Mouse (Mus musculus) myocyte (in vitro differentiated cells): ENCODE measurements around the gene Hsf2. TPM values are rescaled to one million over a fixed set of nuclear protein-coding genes. Genes with fewer than 3 reads are reported as not detected.
"Not testable (repeated sequence)": the region's sequence is repeated elsewhere in the genome, so short reads cannot be mapped to it uniquely, and the experiment has no call there.

Experiments used
- H3K27me3 ChIP-seq: one replicate; pipeline ENCODE4 v1.6.1; 2011; ENCODE audit not compliant: control insufficient read depth, insufficient read depth, insufficient read length
- H3K36me3 ChIP-seq: one replicate; pipeline ENCODE4 v1.6.1; 2011; ENCODE audit not compliant: control insufficient read depth, insufficient read depth
- H3K4me2 ChIP-seq: one replicate; pipeline ENCODE4 v1.6.1; 2011; ENCODE audit warnings: low read depth, control low read depth
- H3K4me3 ChIP-seq: one replicate; pipeline ENCODE4 v1.5.1; 2011; ENCODE audit warnings: mild to moderate bottlenecking, control low read depth, moderate library complexity
- H3K79me2 ChIP-seq: one replicate; pipeline ENCODE4 v1.6.1; 2011; ENCODE audit not compliant: control insufficient read depth, insufficient read depth
- H3ac ChIP-seq: one replicate; pipeline ENCODE4 v1.6.1; 2011; ENCODE audit not compliant: control insufficient read depth, insufficient read length
- CEBPB ChIP-seq: IDR thresholded peaks from 2 replicates; pipeline ENCODE4 v1.6.1; 2011; ENCODE audit warnings: mild to moderate bottlenecking, moderate library complexity; ENCODE audit not compliant: poor library complexity, insufficient read depth, severe bottlenecking
- E2F4 ChIP-seq: IDR thresholded peaks from one replicate; pipeline ENCODE4 v1.6.1; 2011; ENCODE audit warnings: mild to moderate bottlenecking, control low read depth, moderate library complexity; ENCODE audit not compliant: insufficient read depth
- MAX ChIP-seq: IDR thresholded peaks from one replicate; pipeline ENCODE4 v1.6.1; 2011; ENCODE audit warnings: low read depth, mild to moderate bottlenecking, control low read depth
- MYOD1 ChIP-seq, 3 experiments: IDR thresholded peaks; one replicate each; pipeline ENCODE4 v1.6.1; 2011; ENCODE audit warnings: control low read depth in 2 of 3, low read depth in 2 of 3, mild to moderate bottlenecking in 2 of 3, moderate library complexity in 1 of 3; ENCODE audit not compliant: insufficient read length in 2 of 3, control insufficient read depth in 1 of 3
- MYOG ChIP-seq, 3 experiments: IDR thresholded peaks; one replicate each; pipeline ENCODE4 v1.6.1; 2011; ENCODE audit warnings: control low read depth in 2 of 3, low read depth in 2 of 3, mild to moderate bottlenecking in 2 of 3; ENCODE audit not compliant: insufficient read length in 2 of 3, control insufficient read depth in 1 of 3, insufficient read depth in 1 of 3
- POLR2A ChIP-seq: IDR thresholded peaks from one replicate; pipeline ENCODE4 v1.6.1; 2011; ENCODE audit warnings: low read depth, mild to moderate bottlenecking, control low read depth, moderate library complexity; ENCODE audit not compliant: insufficient read length
- POLR2AphosphoS2 ChIP-seq: IDR thresholded peaks from one replicate; pipeline ENCODE4 v1.6.1; 2011; ENCODE audit warnings: low read depth, control low read depth; ENCODE audit not compliant: insufficient read length
- REST ChIP-seq: IDR thresholded peaks from one replicate; pipeline ENCODE4 v1.6.1; 2011; ENCODE audit warnings: mild to moderate bottlenecking, control low read depth, moderate library complexity; ENCODE audit not compliant: insufficient read depth, insufficient read length
- SRF ChIP-seq: IDR thresholded peaks from one replicate; pipeline ENCODE4 v1.6.1; 2011; ENCODE audit warnings: low read depth; ENCODE audit not compliant: control insufficient read depth, insufficient read length
- TCF12 ChIP-seq: IDR thresholded peaks from one replicate; pipeline ENCODE4 v1.6.1; 2011; ENCODE audit warnings: mild to moderate bottlenecking, control low read depth; ENCODE audit not compliant: poor library complexity, insufficient read depth, severe bottlenecking
- TCF3 ChIP-seq: IDR thresholded peaks from one replicate; pipeline ENCODE4 v1.6.1; 2011; ENCODE audit warnings: low read depth, control low read depth; ENCODE audit not compliant: insufficient read length
- USF1 ChIP-seq: IDR thresholded peaks from one replicate; pipeline ENCODE4 v1.6.1; 2011; ENCODE audit warnings: low read depth, mild to moderate bottlenecking, control low read depth, moderate library complexity
- polyA plus RNA-seq: library from polyadenylated mRNA; unstranded; fragments of >200 nt; fragmentation: generic; extraction: Trizol; gene quantifications from one replicate; pipeline ENCODE4 v1.2.1, GENCODE M21; 2012; ENCODE audit warnings: missing spikeins

Gene Hsf2
- polyA plus RNA-seq, 1 experiment: 12.7 TPM

GRCm38 (mm10) chr10:57526469-57526868 is 40.3 kb downstream of the Hsf2 start:
- Histone ChIP-seq H3K4me3 (no peak overlapping the region), H3K79me2 (peaks cover 60% of the 10 kb centered on the region), H3K36me3 (peaks cover 51% of the 10 kb centered on the region), H3K27me3 (no peaks in the 10 kb centered on the region), H3ac (no peak overlapping the region), H3K4me2 (no peak overlapping the region)
- TF ChIP-seq MYOD1 (IDR thresholded peaks at IDR 0.05; ENCODE audit: control insufficient read depth in 1 of 3, insufficient read length in 2 of 3, low read depth in 2 of 3): no peak
- no peak for TF ChIP-seq MYOG (IDR thresholded peaks at IDR 0.05; ENCODE audit: control insufficient read depth in 1 of 3, insufficient read depth in 1 of 3, insufficient read length in 2 of 3, low read depth in 2 of 3)
- no peak for TF ChIP-seq USF1
- TF ChIP-seq MAX: no peak
- no peak for TF ChIP-seq REST
- TF ChIP-seq TCF3: no peak
- no peak for TF ChIP-seq POLR2AphosphoS2
- TF ChIP-seq TCF12: no peak
- no peak for TF ChIP-seq POLR2A
- TF ChIP-seq CEBPB: no peak
- TF ChIP-seq E2F4: no peak
- TF ChIP-seq SRF: no peak

- peak overlapping the region; percentile 57 for H3K4me3 ChIP-seq
- H3ac ChIP-seq: no peak overlapping the region
- H3K36me3 ChIP-seq: peaks cover 14% of the 10 kb centered on the region
- TF ChIP-seq MYOG (IDR thresholded peaks at IDR 0.05; ENCODE audit: control insufficient read depth in 1 of 3, insufficient read depth in 1 of 3, insufficient read length in 2 of 3, low read depth in 2 of 3) (no peak), SRF (no peak), CEBPB (no peak), USF1 (no peak), POLR2A (no peak), MAX (no peak), E2F4 (no peak), TCF3 (no peak), POLR2AphosphoS2 (no peak), REST (no peak), TCF12 (no peak), MYOD1 (IDR thresholded peaks at IDR 0.05; ENCODE audit: control insufficient read depth in 1 of 3, insufficient read length in 2 of 3, low read depth in 2 of 3) (no peak)
- peak overlapping the region; percentile 82 for H3K4me2 ChIP-seq
- no peaks in the 10 kb centered on the region for H3K27me3 ChIP-seq
- H3K79me2 ChIP-seq: peaks cover 55% of the 10 kb centered on the region
Observed at GRCm38 (mm10) chr10:57531076-57531475, 44.9 kb downstream of the Hsf2 start.

GRCm38 (mm10) chr10:57531616-57532217 is 45.5 kb downstream of the Hsf2 start:
- peaks cover 13% of the 10 kb centered on the region for H3K36me3 ChIP-seq
- H3K4me2 ChIP-seq: peak overlapping the region; percentile 82
- peak overlapping the region; percentile 11 for H3ac ChIP-seq
- peak overlapping the region; percentile 57 for H3K4me3 ChIP-seq
- no peaks in the 10 kb centered on the region for H3K27me3 ChIP-seq
- H3K79me2 ChIP-seq: peaks cover 52% of the 10 kb centered on the region
- TF ChIP-seq TCF12: no peak
- no peak for TF ChIP-seq POLR2AphosphoS2

- H3K79me2 ChIP-seq: peaks cover 45% of the 10 kb centered on the region
- H3K36me3 ChIP-seq: peaks cover 8% of the 10 kb centered on the region
- H3K4me2 ChIP-seq: peak within 1 kb of the TSS; percentile 82
- H3ac ChIP-seq: peak within 1 kb of the TSS; percentile 11
- TF ChIP-seq POLR2AphosphoS2: peak; percentile 96
- TF ChIP-seq MAX: no peak
- TF ChIP-seq SRF: no peak
- TF ChIP-seq POLR2A: peak; percentile 98
- TF ChIP-seq USF1: peak; percentile 61
- peak within 1 kb of the TSS; percentile 57 for H3K4me3 ChIP-seq
- H3K27me3 ChIP-seq: no peaks in the 10 kb centered on the region
Observed at GRCm38 (mm10) chr10:57532218-57533101, 46.3 kb downstream of the Hsf2 start, which contains the start of gene Serinc1. TSS of gene Serinc1 (minus strand) at chr10:57532530.

- H3K27me3 ChIP-seq, H3K36me3 ChIP-seq, H3ac ChIP-seq, H3K4me3 ChIP-seq, H3K4me2 ChIP-seq, H3K79me2 ChIP-seq: not testable (repeated sequence)
Observed at GRCm38 (mm10) chr10:57543890-57544289, 57.7 kb downstream of the Hsf2 start.
